Mouse (Mus musculus) C2C12 (cell line): ENCODE measurements around the gene Gbp6. TPM values are rescaled to one million over a fixed set of nuclear protein-coding genes. Genes with fewer than 3 reads are reported as not detected.
"Not testable (repeated sequence)": the region's sequence is repeated elsewhere in the genome, so short reads cannot be mapped to it uniquely, and the experiment has no call there.

Experiments
- H3K27me3 ChIP-seq: one replicate; pipeline ENCODE4 v1.6.1; 2011; ENCODE audit not compliant: control insufficient read depth, insufficient read depth, insufficient read length
- H3K36me3 ChIP-seq: one replicate; pipeline ENCODE4 v1.6.1; 2011; ENCODE audit not compliant: control insufficient read depth, insufficient read depth
- H3K4me3 ChIP-seq: one replicate; pipeline ENCODE4 v1.5.1; 2011; ENCODE audit warnings: mild to moderate bottlenecking, control low read depth; ENCODE audit not compliant: poor library complexity, insufficient read depth, severe bottlenecking
- H3K79me2 ChIP-seq: one replicate; pipeline ENCODE4 v1.6.1; 2011; ENCODE audit not compliant: control insufficient read depth, insufficient read depth
- H3K79me3 ChIP-seq: one replicate; pipeline ENCODE4 v1.6.1; 2011; ENCODE audit warnings: low read depth, control low read depth
- H3ac ChIP-seq: one replicate; pipeline ENCODE3; 2011; ENCODE audit warnings: low read depth; ENCODE audit not compliant: control insufficient read depth, insufficient read length
- CEBPB ChIP-seq: IDR thresholded peaks from one replicate; pipeline ENCODE4 v1.6.1; 2011; ENCODE audit warnings: low read depth, mild to moderate bottlenecking, control low read depth, moderate library complexity
- CTCF ChIP-seq: IDR thresholded peaks from one replicate; pipeline ENCODE4 v1.5.1; 2011; ENCODE audit not compliant: control insufficient read depth, insufficient read depth, insufficient read length
- FOSL1 ChIP-seq: IDR thresholded peaks from one replicate; pipeline ENCODE4 v1.8.0; 2011; ENCODE audit warnings: mild to moderate bottlenecking, low read length; ENCODE audit not compliant: poor library complexity, insufficient read depth, severe bottlenecking
- MAX ChIP-seq: IDR thresholded peaks from one replicate; pipeline ENCODE4 v1.6.1; 2011; ENCODE audit warnings: mild to moderate bottlenecking, control low read depth
- MYOD1 ChIP-seq: IDR thresholded peaks from one replicate; pipeline ENCODE4 v1.6.1; 2011; ENCODE audit warnings: low read depth; ENCODE audit not compliant: control insufficient read depth, insufficient read length
- MYOG ChIP-seq: IDR thresholded peaks from one replicate; pipeline ENCODE4 v1.6.1; 2011; ENCODE audit not compliant: control insufficient read depth, insufficient read length; ENCODE audit errors: extremely low read depth
- USF1 ChIP-seq: IDR thresholded peaks from one replicate; pipeline ENCODE4 v1.6.1; 2011; ENCODE audit warnings: low read depth, mild to moderate bottlenecking, control low read depth, moderate library complexity
- long read RNA-seq, 2 experiments: library from polyadenylated mRNA; unstranded; transcript quantifications; one replicate each; pipeline ENCODE4 v2.0.0; 2019 to 2020
- polyA plus RNA-seq: library from polyadenylated mRNA; unstranded; fragments of >200 nt; fragmentation: generic; extraction: Trizol; gene quantifications from one replicate; pipeline ENCODE4 v1.2.1, GENCODE M21; 2012; ENCODE audit warnings: missing spikeins

The Gbp6 gene
- 0.01 TPM for polyA plus RNA-seq
- long read RNA-seq, experiment 1: 0 reads
- long read RNA-seq, experiment 2: 0 reads

DNA sequence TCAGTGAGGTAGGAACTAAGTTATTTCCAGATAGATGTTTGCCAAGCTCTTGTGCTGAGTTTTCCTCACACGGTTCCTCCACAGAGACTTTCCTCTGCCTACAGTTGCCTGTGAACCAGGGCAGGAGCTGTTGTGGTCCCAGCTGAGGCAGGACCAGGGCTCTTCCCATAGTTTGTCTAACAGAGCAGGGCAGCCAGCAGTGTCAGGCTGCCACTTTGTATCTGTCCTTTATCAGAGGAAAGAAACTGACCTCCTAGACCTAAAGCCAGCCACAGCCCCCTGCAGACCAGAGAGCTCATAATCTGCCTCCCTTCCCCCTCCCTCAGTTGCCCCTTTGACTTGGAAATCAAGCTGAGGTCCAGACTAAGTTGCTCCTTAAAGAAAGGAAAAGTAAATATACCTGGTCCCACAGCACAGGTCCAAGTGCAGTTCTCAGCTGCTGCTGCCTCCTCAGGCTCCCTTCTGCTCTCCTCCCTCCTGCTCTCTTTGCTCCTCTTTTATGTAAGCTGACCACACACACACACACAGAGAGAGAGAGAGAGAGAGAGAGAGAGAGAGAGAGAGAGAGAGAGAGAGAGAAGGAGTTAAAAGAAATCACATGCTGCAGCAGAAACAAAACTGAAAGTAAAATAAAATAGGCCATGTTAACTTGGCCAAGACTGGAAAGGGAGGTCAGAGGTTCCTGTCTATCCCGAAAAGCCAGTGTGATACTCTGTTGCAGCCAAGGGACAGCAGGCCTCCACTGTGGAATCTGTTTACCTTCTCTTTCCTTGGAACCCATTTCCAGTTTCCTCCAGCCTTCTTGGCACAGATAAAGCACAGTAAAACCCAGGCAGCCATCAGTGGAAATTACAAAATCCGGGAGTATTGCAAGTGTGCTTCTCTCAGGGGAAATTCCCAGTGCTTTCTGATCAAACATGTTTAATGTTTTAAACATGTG lies at the start of gene Gbp6, which contains the start of gene Gm43302:
TSS of gene Gbp6 (minus strand) at position 473 of the 940 bp plus-strand sequence.
TSS of gene Gm43302 (minus strand) at position 470 of the 940 bp plus-strand sequence.
- H3K79me2 ChIP-seq, H3K36me3 ChIP-seq, H3K4me3 ChIP-seq, H3K27me3 ChIP-seq, H3ac ChIP-seq, H3K79me3 ChIP-seq: not testable (repeated sequence)

DNA sequence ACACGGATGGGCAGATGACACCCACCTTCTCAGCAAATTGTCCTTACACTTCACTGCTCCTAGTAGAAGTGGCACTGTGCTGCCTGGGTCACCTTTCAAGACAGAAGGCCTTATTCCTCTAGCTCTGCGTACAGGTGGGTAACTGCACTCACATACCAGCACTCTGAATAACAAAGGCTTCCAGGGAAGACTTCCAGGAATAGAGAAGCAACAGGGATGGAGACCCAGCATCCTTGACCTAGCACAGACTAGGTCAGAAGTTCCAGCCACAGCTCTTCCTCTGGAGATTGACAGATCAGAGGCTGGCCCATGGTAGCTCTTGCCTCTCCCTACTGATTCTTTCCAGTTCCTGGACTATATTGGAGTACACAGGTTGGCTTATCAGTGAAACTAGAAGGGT lies 47.8 kb upstream of the Gbp6 start:
- no peaks in the 10 kb centered on the region for H3K36me3 ChIP-seq
- no peaks in the 10 kb centered on the region for H3K27me3 ChIP-seq
- no peak overlapping the region for H3ac ChIP-seq
- H3K79me2 ChIP-seq: no peaks in the 10 kb centered on the region
- H3K79me3 ChIP-seq: no peaks in the 10 kb centered on the region
- no peak for TF ChIP-seq CEBPB
- TF ChIP-seq FOSL1: no peak
- TF ChIP-seq MYOD1: no peak
- TF ChIP-seq CTCF: no peak
- TF ChIP-seq MYOG: no peak
- TF ChIP-seq MAX: no peak
- no peak for TF ChIP-seq USF1
- no peak overlapping the region for H3K4me3 ChIP-seq

DNA sequence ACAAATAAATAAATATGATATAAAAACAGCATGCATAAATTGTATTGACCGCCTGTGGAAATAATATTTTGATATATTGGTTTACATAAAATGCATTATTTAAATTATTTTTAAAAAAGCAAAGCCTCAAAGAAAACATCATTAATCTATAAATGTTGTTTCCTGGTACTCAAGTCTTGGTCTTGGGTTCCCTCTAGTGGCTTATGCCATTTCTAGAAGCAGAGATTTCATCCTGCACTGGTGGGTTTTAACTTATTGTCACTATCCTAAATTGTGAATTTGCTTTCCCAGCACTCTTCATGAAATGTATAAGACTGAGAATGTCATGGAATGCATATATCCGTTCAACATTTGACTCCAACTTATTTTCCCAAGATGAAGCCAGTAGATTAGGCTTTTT lies 29.0 kb upstream of the Gbp6 start:
- H3K4me3 ChIP-seq: no peak overlapping the region
- TF ChIP-seq CEBPB: no peak
- no peak for TF ChIP-seq MYOG
- TF ChIP-seq CTCF: no peak
- TF ChIP-seq USF1: no peak
- no peak for TF ChIP-seq MAX
- no peak for TF ChIP-seq MYOD1
- TF ChIP-seq FOSL1: no peak

DNA sequence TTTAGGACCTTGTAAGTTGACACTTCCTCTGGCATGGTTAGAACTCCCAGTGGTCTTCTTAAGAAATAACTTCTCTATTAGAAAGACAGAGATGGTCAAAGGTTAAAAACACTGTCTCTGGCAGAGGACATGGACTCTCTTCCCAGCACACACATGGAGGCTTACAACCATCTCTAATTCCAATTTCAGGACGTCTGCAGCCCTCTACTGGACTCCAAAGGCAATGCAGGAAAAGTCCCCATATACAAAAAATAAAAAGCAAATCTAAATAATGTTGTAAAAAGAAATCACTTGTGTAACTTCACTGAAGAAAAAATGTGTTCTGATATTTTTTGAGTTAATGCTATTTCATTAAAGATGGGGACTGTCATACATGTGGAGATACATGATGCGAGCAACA lies 17.4 kb upstream of the Gbp6 start:
- no peaks in the 10 kb centered on the region for H3K79me2 ChIP-seq
- H3K27me3 ChIP-seq: no peaks in the 10 kb centered on the region
- no peaks in the 10 kb centered on the region for H3K36me3 ChIP-seq
- no peak overlapping the region for H3K4me3 ChIP-seq
- H3K79me3 ChIP-seq: no peaks in the 10 kb centered on the region
- no peak for TF ChIP-seq USF1
- no peak for TF ChIP-seq MAX
- no peak for TF ChIP-seq MYOD1
- TF ChIP-seq CEBPB: no peak
- no peak for TF ChIP-seq MYOG
- no peak for TF ChIP-seq CTCF
- TF ChIP-seq FOSL1: no peak
- no peak overlapping the region for H3ac ChIP-seq

More for the DNA sequence above, 29.0 kb upstream of the Gbp6 start:
- Histone ChIP-seq H3K36me3 (no peaks in the 10 kb centered on the region), H3K79me3 (no peaks in the 10 kb centered on the region), H3K79me2 (no peaks in the 10 kb centered on the region), H3ac (no peak overlapping the region), H3K27me3 (no peaks in the 10 kb centered on the region)

DNA sequence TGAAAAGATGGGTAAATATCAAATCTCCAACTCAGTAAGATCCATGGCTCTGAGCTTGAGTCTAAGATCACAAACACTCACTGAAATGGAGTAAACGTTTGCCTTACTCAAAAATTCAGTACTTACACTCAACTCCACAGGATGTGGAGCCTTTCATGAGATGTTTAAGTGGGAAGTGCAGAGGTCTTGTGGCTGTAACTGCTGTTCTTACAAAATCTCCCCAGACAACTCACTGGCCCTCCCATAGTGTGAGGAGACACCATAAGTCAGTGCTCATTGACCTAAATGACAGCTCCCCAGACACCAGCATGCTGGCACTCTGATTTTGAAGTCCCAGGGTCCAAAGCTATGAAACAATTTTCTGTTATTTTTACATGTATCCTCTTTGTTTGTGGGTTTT lies 15.7 kb upstream of the Gbp6 start:
- not testable (repeated sequence) for H3K79me3 ChIP-seq, H3K79me2 ChIP-seq, H3ac ChIP-seq, H3K36me3 ChIP-seq, H3K4me3 ChIP-seq, H3K27me3 ChIP-seq

DNA sequence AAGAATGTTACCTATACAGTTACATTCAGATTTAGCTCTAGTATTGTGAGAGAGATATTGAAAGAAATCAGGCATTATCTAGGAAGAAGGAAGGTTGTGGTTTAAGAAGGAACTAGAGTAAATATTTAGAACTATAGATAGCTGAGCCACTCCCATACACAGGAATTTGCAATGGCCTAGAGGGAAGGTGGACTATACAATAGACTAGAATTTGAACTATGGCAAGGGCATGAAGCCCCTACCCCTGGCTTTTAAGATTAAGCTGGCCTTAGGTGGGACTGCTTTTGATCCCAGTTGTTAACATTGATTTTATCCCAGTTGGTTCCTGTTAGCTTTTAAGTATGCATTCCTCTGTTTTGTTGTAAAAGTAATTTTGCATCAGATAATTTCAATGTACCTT lies 13.4 kb upstream of the Gbp6 start:
- H3ac ChIP-seq, H3K36me3 ChIP-seq, H3K27me3 ChIP-seq, H3K4me3 ChIP-seq, H3K79me3 ChIP-seq, H3K79me2 ChIP-seq: not testable (repeated sequence)
